Mouse (Mus musculus) brain, embryonic 14.5 days (tissue): Measurements from ENCODE around the gene Rybp.

ENCODE experiments used
- CTCF ChIP-seq: fragments of 200-500 bp; IDR thresholded peaks from 2 replicates; pipeline ENCODE4 v1.5.1; 2012; ENCODE audit warnings: inconsistent platforms, mild to moderate bottlenecking, moderate library complexity, borderline replicate concordance; ENCODE audit not compliant: insufficient read depth, insufficient read length; ENCODE audit errors: extremely low read depth
- POLR2A ChIP-seq: fragments of 200-500 bp; IDR thresholded peaks from 2 replicates; pipeline ENCODE4 v1.6.1; 2012; ENCODE audit warnings: mild to moderate bottlenecking, inconsistent platforms, borderline replicate concordance; ENCODE audit not compliant: poor library complexity, insufficient read depth, insufficient read length, severe bottlenecking; ENCODE audit errors: extremely low read depth

DNA sequence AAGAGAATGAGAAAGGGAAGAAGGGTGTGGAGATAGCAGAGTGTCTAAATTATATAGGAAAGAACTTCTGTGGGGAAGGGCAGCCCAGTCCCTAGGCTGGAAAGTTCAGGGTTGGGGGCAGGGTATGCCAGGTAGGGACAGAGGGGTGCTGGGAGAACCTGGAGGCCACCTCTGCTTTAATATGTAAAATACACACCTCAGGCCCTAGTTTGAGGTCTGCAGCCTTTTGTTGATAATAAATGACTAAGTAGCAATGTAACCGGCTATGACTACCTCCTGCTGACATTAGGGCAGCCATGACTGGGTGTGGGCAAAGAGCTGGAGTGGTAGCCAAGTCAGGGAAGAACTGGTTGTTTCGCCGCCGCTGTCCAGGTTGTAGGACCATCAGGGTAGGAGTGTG is 45.2 kb upstream of the Rybp start:
- TF ChIP-seq CTCF (no peak), POLR2A (no peak)
